Mouse (Mus musculus) adrenal gland, adult 8-10 months (tissue): ENCODE data around the gene Prkcsh. TPM values are rescaled to one million over a fixed set of nuclear protein-coding genes. Genes with fewer than 3 reads are reported as not detected.

Experiments
- DNase-seq: peaks from one replicate; pipeline ENCODE4 v3.0.0; 2022
- total RNA-seq, 4 experiments: library from RNA; stranded (reverse); gene quantifications; 2 replicates each; pipeline ENCODE4 v1.2.4; 2022

The Prkcsh gene
- total RNA-seq, result 100 to 1,000 TPM; 167 to 190 (median 180) TPM

DNA sequence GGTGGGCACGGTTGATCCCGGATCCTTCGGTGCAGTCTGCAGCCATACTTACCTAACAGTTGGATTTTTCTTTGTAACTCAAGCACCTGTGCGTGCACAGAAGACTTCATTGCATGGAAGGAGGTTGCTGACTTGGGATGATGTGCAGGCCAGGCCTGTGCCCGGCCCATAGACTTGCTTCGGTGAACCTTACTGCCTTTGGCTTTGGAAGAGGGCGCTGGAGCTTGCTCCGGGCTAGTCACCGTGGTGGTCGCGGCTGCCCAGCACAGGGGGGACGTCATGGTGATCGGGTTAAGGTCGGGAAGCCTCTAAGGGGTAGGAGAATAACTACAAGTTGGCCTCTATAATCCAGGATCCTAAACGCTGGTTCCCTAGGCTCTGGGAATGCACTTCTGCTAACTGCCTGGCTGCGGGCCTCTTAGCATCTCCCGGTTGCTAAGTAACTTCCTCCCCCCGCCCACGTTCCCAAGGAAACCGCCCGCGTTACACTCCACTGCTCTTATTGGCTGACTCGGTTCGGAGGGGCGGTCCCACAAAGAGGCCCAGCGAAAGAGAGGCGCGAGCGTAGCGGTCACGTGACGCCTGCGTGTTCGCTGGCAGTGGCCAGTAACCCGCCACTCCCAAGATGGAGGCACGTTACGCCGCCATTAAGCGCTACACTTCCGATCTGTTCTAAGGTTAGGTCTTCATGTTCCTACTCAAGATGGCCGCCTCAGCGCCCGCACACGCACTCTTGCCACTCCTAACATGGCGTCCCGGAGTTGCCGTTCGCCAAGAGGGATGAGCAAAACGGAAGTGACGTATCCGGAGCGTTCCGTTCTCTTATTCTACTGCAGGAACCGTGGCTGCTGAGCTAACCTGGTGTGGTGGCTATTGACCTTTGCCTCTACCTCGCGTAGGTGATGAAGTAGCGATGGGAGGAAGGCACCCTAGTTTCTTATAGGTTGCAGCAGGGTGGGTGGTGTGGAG lies at the start of gene Prkcsh, which contains the start of gene Ccdc151:
Gene Prkcsh (plus strand): TSS at position 613 of the 969 bp plus-strand sequence.
Gene Ccdc151 (minus strand): TSS at position 441 of the 969 bp plus-strand sequence.
- peak; percentile 100 for DNase-seq

- DNase-seq, result no peak
These were observed 49.0 kb upstream of the Prkcsh start for GRCm38 (mm10) chr9:21953600-21953999.

GRCm38 (mm10) chr9:21954635-21955034 lies 48.0 kb upstream of the Prkcsh start:
- DNase-seq, result no peak

GRCm38 (mm10) chr9:21955225-21955569 lies 47.4 kb upstream of the Prkcsh start:
- no peak for DNase-seq

GRCm38 (mm10) chr9:21955570-21956281 lies 46.9 kb upstream of the Prkcsh start, which contains the start of gene Swsap1:
Swsap1 (plus strand) TSS chr9:21955755.
- DNase-seq, result peak; percentile 97

GRCm38 (mm10) chr9:21958372-21958771 lies 44.2 kb upstream of the Prkcsh start:
- DNase-seq, result no peak

GRCm38 (mm10) chr9:21959244-21959643 lies 43.4 kb upstream of the Prkcsh start:
- DNase-seq, result no peak

DNA sequence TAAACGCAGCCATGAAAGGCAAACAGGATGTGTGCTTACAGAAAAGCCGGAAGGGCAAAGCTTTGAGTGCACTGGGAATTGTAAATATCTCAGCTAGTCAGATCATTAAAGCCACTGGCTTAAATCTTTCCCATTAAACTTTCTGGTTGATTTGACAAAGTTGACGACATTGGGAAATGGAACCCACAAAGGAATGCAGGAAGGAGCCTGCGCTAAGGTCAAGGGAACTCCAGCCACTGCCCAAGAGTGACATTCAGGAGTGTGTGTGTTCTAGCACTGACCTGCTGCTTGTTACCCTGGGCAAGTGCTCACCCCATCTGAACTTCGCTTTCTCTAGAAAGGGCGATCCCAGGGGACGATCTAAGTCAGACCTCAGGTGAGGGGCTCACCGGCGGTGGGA lies 42.5 kb upstream of the Prkcsh start:
- no peak for DNase-seq

DNA sequence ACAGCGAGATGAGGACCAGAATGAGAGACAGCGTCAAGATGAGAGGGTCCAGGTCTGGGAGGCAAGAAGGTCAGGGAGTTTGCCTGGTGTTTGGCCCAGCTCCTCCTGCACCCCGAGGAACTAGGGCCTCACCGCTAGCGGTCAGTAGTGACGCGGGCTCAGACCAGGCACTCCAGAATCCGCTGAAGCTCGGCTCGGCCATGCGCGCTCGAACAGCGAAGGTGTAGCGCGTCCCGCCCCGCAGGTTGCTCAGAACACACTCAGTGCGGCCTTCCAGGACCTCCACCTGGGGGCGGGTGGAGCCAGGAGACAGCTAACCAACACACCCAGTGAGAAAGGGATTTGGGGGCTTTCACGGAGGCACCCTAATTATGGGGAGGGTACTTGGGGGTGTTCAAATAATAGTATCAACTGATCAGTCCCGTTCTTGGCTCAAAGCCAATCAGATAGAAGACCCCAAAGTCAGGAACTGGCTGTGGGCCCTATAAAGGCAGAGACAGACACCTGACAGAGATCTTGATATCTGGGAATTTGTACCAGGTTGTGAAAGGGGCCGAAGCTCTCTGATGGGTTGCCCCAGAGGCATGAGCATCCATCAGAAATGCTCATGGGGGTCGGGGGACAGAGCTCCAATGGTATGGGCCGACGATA lies 41.9 kb upstream of the Prkcsh start:
- no peak for DNase-seq

GRCm38 (mm10) chr9:21961366-21961980 lies 41.1 kb upstream of the Prkcsh start:
- DNase-seq, result no peak

- no peak for DNase-seq
These were observed 40.6 kb upstream of the Prkcsh start for GRCm38 (mm10) chr9:21962010-21962409.

DNA sequence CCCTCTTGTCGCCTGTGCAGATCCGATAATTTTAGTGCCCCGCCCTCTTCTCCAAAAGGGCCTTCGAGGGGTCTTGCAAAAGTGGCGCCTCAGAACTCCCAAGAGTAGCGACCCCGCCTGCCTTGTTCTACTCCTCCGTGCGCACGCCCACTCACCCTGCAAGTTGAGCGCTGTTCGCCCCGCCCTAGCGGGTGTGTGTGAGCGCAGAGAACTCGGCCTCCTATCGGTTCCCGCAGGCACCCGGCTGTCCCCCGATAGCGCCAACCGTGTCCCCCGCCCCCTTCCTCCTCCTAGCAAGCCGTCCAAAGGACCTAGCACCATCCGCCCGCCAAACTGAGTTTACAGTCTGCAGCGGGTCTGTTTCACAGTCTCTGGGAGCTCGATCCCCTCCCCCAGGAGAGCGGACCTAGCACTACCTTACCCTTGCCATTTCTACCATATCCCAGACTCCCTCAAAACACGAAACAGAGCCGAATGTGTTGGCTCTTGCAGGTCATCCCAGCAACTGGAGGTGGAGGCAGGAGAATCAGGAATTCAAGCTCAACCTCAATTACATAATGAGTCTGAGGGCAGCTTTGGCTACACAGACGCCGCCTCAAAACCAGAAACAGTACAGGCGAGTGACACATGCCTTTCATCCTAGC lies 40.1 kb upstream of the Prkcsh start:
- DNase-seq, result no peak

DNA sequence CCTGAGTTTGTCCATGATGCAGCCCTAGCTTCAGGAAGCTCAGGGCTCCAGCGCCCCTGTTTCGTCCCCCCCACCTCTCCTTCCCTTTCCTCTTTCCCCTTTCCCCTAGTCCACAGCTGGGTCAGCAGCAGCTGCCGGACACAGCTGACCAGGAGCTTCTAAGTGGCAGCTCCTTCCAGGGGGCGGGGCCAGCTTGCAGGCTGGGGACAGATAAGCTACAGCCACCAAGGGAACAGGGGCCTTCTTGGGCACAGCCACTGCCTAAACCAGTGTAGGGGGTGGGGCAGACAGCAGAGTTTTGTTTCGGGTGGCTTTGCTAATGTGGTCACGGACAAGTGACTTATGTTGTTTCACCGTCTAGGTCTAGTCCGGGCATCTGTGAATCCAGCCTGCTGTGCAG lies 39.2 kb upstream of the Prkcsh start, which contains the start of gene Epor:
Gene Epor (minus strand): TSS at position 90 of the 400 bp plus-strand sequence.
- DNase-seq, result no peak

DNA sequence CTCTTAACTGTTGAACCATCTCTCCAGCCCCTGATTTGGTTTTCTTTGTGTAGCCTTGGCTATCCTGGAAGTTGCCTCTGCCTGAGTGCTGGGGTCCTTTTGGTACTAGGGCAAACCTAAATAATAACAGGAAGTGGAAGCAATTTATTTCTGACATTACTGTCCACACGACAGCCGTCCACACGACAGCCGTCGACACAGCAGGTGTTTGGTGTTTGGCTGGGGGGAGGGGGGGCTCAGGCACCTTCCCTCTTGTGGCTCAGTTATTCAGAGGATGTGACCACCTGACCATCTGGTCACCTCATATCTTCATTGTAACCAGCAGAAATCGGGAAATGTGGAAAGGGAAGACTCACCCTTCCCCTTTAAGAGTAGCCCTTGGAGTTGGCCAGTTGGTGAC lies 33.7 kb upstream of the Prkcsh start:
- no peak for DNase-seq

DNA sequence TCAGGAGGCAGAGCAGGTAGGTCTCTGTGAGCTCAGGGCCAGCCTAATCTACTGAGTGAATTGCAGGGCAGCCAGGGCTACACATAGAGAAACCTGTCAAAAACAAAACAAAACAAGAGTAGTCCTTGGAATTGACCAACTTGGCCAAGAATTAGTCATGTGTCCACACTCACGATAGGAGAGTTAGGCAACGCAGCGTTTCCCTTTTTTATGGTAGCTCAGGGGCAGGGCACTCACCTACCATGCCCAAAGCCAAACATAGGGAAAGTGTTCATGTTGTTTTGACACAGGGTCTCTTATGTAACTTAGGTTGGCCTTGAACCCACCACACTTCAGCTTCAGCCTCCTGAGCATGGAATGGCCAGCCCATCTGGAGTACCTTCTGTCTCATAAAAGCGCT lies 33.3 kb upstream of the Prkcsh start:
- no peak for DNase-seq

- DNase-seq, result no peak
These were observed 25.9 kb upstream of the Prkcsh start for GRCm38 (mm10) chr9:21976626-21977175.

GRCm38 (mm10) chr9:21977331-21977730 lies 25.3 kb upstream of the Prkcsh start:
- DNase-seq, result no peak

DNA sequence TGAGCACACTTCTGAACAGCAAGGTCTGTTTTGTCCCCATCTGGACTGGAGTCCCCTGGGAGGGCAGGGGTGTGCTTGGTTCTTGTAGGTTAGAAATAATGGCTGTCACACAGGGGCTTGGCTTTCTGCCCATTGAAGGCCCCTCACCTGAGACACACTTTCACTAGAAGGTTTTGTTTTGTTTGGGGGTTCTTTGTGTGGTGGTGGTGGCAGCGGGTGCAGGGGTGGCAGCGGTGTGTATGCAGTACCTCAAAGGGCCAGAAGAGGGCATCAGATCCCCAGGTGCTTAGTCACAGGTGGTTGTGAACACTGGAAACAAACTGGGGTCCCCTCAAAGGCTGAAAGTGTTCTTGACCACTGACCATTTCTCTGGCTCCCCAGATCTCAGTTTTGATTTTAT lies 24.6 kb upstream of the Prkcsh start:
- no peak for DNase-seq

DNA sequence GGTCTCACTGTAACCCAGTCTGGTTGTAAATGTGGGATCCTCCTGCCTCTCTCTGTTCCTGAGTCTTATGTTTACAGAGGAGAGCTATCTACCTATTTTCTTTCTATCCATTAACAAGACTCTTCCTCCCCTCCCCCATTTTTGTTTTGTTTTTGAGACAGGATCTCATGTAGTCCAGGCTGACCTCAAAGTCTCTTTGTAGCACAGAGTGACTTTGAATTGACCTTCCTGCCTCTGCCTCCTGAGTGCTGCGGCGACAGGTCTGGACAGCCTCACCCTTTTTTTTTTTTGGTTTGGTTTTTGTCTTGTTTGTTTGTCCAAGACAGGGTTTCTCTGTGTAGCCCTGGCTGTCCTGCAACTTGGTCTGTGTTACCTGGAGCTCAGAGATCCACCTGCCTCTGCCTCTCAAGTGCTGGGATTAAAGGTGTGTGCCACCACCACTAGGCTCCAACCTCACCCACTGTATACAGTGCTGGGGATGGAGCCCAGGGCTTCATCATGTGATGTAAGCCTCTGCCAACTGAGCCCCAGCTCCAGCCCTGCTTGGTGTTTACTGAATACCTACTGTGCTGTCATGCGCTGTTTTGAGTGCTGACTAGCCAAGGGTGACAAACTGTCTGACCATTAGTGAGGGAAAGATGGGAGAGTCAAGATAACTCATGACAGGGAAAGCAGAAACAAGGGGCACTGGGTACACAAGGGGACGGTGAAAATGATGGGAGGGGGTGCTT lies 24.0 kb upstream of the Prkcsh start:
- DNase-seq, result no peak

DNA sequence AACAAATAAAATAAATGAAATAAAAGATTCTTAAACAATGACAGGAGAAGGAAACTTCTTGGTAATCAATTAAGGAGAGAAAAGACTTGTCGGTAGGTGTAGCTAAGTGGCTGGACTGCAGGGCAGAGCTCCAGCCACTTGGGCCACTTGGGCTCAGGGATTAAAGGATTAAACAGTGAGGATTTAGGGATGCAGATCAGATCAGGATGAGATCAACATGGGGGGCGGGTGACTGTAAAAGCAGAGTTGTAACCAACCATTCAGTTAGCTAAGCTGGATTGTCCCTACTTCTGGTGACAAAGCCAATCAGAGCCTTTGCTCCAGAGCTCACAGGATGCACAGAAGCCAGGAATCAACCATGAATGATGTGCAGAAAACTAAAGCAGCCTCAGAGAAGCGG lies 18.7 kb upstream of the Prkcsh start:
- DNase-seq, result no peak
